Mouse (Mus musculus): ENCODE results near the gene Gm20518. TPM values are rescaled to one million over a fixed set of nuclear protein-coding genes. Genes with fewer than 3 reads are reported as not detected.

The Gm20518 gene
- polyA plus RNA-seq, 1 experiment, result 1.5 TPM

DNA sequence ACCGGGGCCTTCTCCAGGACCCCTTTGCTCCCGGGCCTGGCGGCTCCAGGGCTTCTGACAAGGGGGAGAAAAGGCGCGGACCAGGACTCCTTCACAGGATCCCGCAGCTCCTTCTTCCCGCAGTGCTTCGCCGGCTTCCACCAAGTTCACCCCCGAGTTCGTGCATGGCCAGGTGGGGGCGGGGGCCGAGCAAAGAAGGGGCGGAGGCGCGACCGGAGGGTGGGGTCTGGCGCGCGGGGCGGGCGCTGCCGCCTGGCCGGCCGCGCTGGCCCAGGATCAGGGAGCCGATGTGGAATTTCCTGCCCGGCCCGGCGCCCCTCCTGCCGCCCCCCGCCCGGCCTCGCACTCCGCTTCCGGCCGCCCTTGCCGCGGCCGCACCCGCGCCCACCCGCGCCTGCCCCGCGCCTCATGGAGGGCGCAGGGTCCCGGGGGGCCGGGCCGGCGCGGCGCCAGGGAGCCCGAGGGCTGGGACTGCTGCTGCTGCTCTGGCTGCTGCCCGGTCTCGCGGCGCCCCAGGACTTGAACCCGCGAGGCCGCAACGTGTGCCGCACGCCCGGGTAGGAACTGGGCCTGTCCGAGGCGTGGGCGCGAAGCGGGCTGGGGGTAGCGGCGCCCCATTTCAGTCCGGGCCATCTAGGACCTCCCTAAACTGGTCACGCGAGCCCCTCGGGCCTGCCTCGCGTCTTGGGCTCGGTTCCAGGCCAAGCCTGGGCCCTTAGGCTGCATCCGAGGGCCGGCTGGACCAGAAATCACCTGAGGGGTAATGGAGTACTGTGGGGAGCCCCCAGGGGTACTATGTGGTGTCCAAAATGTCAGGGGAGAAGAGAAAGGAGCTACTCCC is 94.3 kb downstream of the Gm20518 start, which contains the start of gene Scarf2:
Gene Scarf2, plus strand, starts transcription at position 312 of the 841 bp plus-strand sequence.
- WGBS, result 2% methylated on average over 77 of the region's 81 CpGs
- H3K4me1 ChIP-seq (ENCODE audit: control insufficient read depth, insufficient read depth, low read length), result peaks cover 15% of the 10 kb centered on the region
- peak; percentile 66 for DNase-seq
- TF ChIP-seq POLR2A (IDR thresholded peaks at IDR 0.05; ENCODE audit: borderline replicate concordance, extremely low read depth, low read depth, low read length) (no peak), CTCF (IDR thresholded peaks at IDR 0.05; ENCODE audit: insufficient read depth, low read length) (no peak)
- peak within 1 kb of the TSS; percentile 71 for H3K4me3 ChIP-seq (replicated peaks; ENCODE audit: extremely low read depth, low read depth, low read length)

- no peak for DNase-seq
- Histone ChIP-seq H3K4me1 (ENCODE audit: control insufficient read depth, insufficient read depth, low read length) (peaks cover 14% of the 10 kb centered on the region), H3K4me3 (replicated peaks; ENCODE audit: extremely low read depth, low read depth, low read length) (peak overlapping the region; percentile 37)
- TF ChIP-seq CTCF (IDR thresholded peaks at IDR 0.05; ENCODE audit: insufficient read depth, low read length) (no peak), POLR2A (IDR thresholded peaks at IDR 0.05; ENCODE audit: borderline replicate concordance, extremely low read depth, low read depth, low read length) (no peak)
Observed at GRCm38 (mm10) chr16:17796519-17796918, 95.0 kb downstream of the Gm20518 start.

GRCm38 (mm10) chr16:17795643-17796042 is 95.8 kb downstream of the Gm20518 start:
- TF ChIP-seq CTCF (IDR thresholded peaks at IDR 0.05; ENCODE audit: insufficient read depth, low read length) (no peak), POLR2A (IDR thresholded peaks at IDR 0.05; ENCODE audit: borderline replicate concordance, extremely low read depth, low read depth, low read length) (no peak)
- Histone ChIP-seq H3K4me1 (ENCODE audit: control insufficient read depth, insufficient read depth, low read length) (peaks cover 14% of the 10 kb centered on the region), H3K4me3 (replicated peaks; ENCODE audit: extremely low read depth, low read depth, low read length) (no peak overlapping the region)
- WGBS, result 71% methylated on average over 5 of the region's 5 CpGs
- peak; percentile 54 for DNase-seq

DNA sequence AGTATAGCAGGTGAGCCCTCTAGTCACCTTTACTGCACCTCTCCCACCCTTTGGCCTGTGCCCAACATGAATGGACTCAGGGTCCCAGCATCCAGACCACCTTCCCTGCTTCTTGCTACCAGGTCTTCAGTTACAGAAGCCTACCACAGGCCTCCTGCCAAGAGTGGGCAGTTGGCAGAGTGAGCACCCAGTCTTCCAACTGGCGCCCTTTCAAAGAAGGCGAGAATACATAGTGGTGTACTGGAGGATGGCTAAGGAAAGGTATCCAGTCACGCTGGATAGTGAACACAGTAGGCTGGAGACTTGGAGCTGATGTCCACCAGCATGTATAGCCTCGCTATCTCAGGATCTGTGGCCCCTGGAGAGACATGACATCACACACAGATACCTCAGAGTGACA is 97.4 kb downstream of the Gm20518 start:
- TF ChIP-seq CTCF (IDR thresholded peaks at IDR 0.05; ENCODE audit: insufficient read depth, low read length) (no peak), POLR2A (IDR thresholded peaks at IDR 0.05; ENCODE audit: borderline replicate concordance, extremely low read depth, low read depth, low read length) (no peak)
- Histone ChIP-seq H3K4me3 (replicated peaks; ENCODE audit: extremely low read depth, low read depth, low read length) (no peak overlapping the region), H3K4me1 (ENCODE audit: control insufficient read depth, insufficient read depth, low read length) (peaks cover 14% of the 10 kb centered on the region)
- WGBS, result 85% methylated on average over 4 of the region's 4 CpGs
- no peak for DNase-seq

GRCm38 (mm10) chr16:17792728-17793127 is 98.7 kb downstream of the Gm20518 start:
- H3K4me3 ChIP-seq (replicated peaks; ENCODE audit: extremely low read depth, low read depth, low read length), result no peak overlapping the region
- peaks cover 14% of the 10 kb centered on the region for H3K4me1 ChIP-seq (ENCODE audit: control insufficient read depth, insufficient read depth, low read length)
- TF ChIP-seq POLR2A (IDR thresholded peaks at IDR 0.05; ENCODE audit: borderline replicate concordance, extremely low read depth, low read depth, low read length) (no peak), CTCF (IDR thresholded peaks at IDR 0.05; ENCODE audit: insufficient read depth, low read length) (no peak)
- WGBS, result 86% methylated on average over 3 of the region's 3 CpGs
- no peak for DNase-seq

GRCm38 (mm10) chr16:17785337-17785736 is 106.1 kb downstream of the Gm20518 start:
- TF ChIP-seq CTCF (IDR thresholded peaks at IDR 0.05; ENCODE audit: insufficient read depth, low read length), result peak; percentile 24; the same call in 1 of the 2 replicates
- TF ChIP-seq POLR2A (IDR thresholded peaks at IDR 0.05; ENCODE audit: borderline replicate concordance, extremely low read depth, low read depth, low read length), result no peak
- WGBS, result 44% methylated on average over 3 of the region's 3 CpGs
- DNase-seq, result no peak

More at GRCm38 (mm10) chr16:17785337-17785736, 106.1 kb downstream of the Gm20518 start:
- H3K4me1 ChIP-seq (ENCODE audit: control insufficient read depth, insufficient read depth, low read length), result no peaks in the 10 kb centered on the region
- no peak overlapping the region for H3K4me3 ChIP-seq (replicated peaks; ENCODE audit: extremely low read depth, low read depth, low read length)

Other genes starting within 250 kb of the Gm20518 start
- gene Ccdc74a, start 245.2 kb downstream of the Gm20518 start, polyA plus RNA-seq (2012; rRNA removed), result 4.9 and 7.0 TPM in 2 replicates
- 96.9 and 109 TPM in 2 replicates for gene Med15, start 158.8 kb downstream of the Gm20518 start, polyA plus RNA-seq (2012; rRNA removed)
- 39.4 and 42.0 TPM in 2 replicates for gene Klhl22, start 132.1 kb downstream of the Gm20518 start, polyA plus RNA-seq (2012; rRNA removed)
- gene Scarf2, start 94.4 kb downstream of the Gm20518 start, polyA plus RNA-seq (2012; rRNA removed), result 215 and 266 TPM in 2 replicates
- gene B830017H08Rik, start 58.5 kb downstream of the Gm20518 start, polyA plus RNA-seq (2012; rRNA removed), result 0.08 and 0.10 TPM in 2 replicates
- 7.5 and 9.4 TPM in 2 replicates for gene Car15, start 53.3 kb downstream of the Gm20518 start, polyA plus RNA-seq (2012; rRNA removed)
- gene Tssk1, start 2.6 kb upstream of the Gm20518 start, polyA plus RNA-seq (2012; rRNA removed), result 0.07 and 0.09 TPM in 2 replicates
- 138 and 144 TPM in 2 replicates for gene Dgcr2, start 6.9 kb upstream of the Gm20518 start, polyA plus RNA-seq (2012; rRNA removed)
- gene Tssk2, start 7.0 kb upstream of the Gm20518 start, polyA plus RNA-seq (2012; rRNA removed), result not detected in 2 replicates
- gene Ess2, start 19.7 kb upstream of the Gm20518 start, polyA plus RNA-seq (2012; rRNA removed), result 17.5 and 22.8 TPM in 2 replicates
- not detected in 2 replicates for gene Gsc2, start 23.4 kb upstream of the Gm20518 start, polyA plus RNA-seq (2012; rRNA removed)
- gene Slc25a1, start 36.5 kb upstream of the Gm20518 start, polyA plus RNA-seq (2012; rRNA removed), result 166 and 199 TPM in 2 replicates
- not detected in 2 replicates for gene Vpreb2, start 88.8 kb upstream of the Gm20518 start, polyA plus RNA-seq (2012; rRNA removed)
- 54.6 and 59.2 TPM in 2 replicates for gene Dgcr6, start 161.2 kb upstream of the Gm20518 start, polyA plus RNA-seq (2012; rRNA removed)
- 49.3 and 56.7 TPM in 2 replicates for gene Prodh, start 198.5 kb upstream of the Gm20518 start, polyA plus RNA-seq (2012; rRNA removed)
- 1.1 and 1.4 TPM in 2 replicates for gene Rtn4r, start 236.0 kb upstream of the Gm20518 start, polyA plus RNA-seq (2012; rRNA removed)

All from lung, adult 2 months (tissue).